ENCODE assay signal across 20 mouse cellular contexts in the genomic region with DNA sequence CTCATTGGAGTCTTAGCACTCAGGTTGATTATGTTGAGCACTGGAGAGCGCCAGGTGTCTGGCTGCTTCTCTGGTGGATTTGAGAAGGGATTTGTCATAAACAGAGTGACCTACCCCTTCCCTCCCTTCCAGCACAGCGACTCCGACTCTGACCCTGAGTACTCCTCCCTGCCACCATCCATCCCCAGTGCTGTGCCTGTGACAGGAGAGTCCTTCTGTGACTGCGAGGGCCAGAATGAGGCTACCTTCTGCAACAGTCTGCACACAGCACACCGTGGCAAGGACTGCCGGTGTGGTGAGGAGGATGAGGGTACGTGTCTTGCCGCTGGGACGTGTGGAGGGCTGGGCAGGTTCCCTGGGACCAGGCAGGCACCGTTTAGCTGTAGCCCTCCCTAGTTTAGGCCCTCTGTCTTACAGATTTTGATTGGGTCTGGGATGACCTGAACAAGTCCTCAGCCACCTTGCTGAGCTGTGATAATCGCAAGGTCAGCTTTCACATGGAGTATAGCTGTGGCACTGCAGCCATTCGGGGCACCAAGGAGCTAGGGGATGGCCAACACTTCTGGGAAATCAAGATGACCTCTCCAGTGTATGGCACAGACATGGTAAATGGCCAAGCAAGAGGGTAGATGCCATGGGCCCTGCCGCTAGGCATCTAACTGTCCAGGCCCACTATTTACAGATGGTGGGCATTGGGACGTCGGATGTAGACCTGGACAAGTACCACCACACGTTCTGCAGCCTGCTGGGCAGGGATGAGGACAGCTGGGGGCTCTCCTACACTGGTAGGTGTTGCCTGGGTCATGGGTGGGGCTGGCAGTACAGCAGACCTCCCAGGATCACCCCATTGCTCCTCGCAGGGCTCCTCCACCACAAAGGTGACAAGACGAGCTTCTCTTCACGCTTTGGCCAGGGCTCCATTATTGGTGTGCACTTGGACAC. TPM values are rescaled to one million over a fixed set of nuclear protein-coding genes. Genes with fewer than 3 reads are reported as not detected.
DNase-seq lines count a peak whose midpoint lies in the region; ATAC-seq and TF ChIP-seq lines count a peak whose summit lies in the region.
"Had no signal": no experiment of that assay in that cellular context is flagged by ENCODE, and none has a peak within 500 bp of the region (broad histone marks: within the 10 kb centered on the region; RNA-seq: fewer than 3 reads in every experiment).

No protein-coding gene starts in this region.

- 0 out of 2 replicates have a peak, but pooled peaks have one; percentile 18 for TF ChIP-seq POLR2A in cerebellum, adult 2 months (IDR thresholded peaks at IDR 0.05; ENCODE audit: borderline replicate concordance, insufficient read depth, low read length)
- peak; percentile 75 for TF ChIP-seq POLR2A in kidney, adult 2 months (IDR thresholded peaks at IDR 0.05; ENCODE audit: low read depth, low read length)

- H3K27me3 ChIP-seq in cerebellum, adult 2 months (ENCODE audit: control insufficient read depth, insufficient read depth, low read length), result no peaks in the 10 kb centered on the region
- H3K27me3 ChIP-seq in kidney, adult 2 months (replicated peaks; ENCODE audit: control insufficient read depth, insufficient read depth, low read length), result no peaks in the 10 kb centered on the region
- no peaks in the 10 kb centered on the region for H3K27me3 ChIP-seq in megakaryocyte, embryonic 14.5 days (replicated peaks)
- no peaks in the 10 kb centered on the region for H3K27me3 ChIP-seq in embryonic facial prominence, embryonic 10.5 days (replicated peaks; ENCODE audit: low read depth, poor library complexity, severe bottlenecking)
- H3K27me3 ChIP-seq: embryonic facial prominence, embryonic 12.5 days; forebrain, embryonic 12.5 days; heart, embryonic 12.5 days; limb, embryonic 13.5 days; neural tube, embryonic 12.5 days; Patski had no signal

- no peak for ATAC-seq in megakaryocyte, adult 5-6 weeks (ENCODE audit: poor library complexity, severe bottlenecking)
- ATAC-seq: hindbrain, postnatal 0 days; Patski had no signal

- TF ChIP-seq CTCF in cerebellum, adult 2 months (IDR thresholded peaks at IDR 0.05; ENCODE audit: borderline replicate concordance, insufficient read depth, low read depth, low read length), result no peak; the same call in 1 of the 2 replicates
- TF ChIP-seq CTCF in kidney, adult 2 months (conservative IDR thresholded peaks at IDR 0.05; ENCODE audit: insufficient read depth, insufficient read length, low read depth, low read length), result no peak

- no peaks in the 10 kb centered on the region for H3K9me3 ChIP-seq in megakaryocyte, embryonic 14.5 days
- H3K9me3 ChIP-seq in embryonic facial prominence, embryonic 10.5 days, result no peaks in the 10 kb centered on the region
- H3K9me3 ChIP-seq: embryonic facial prominence, embryonic 12.5 days; forebrain, embryonic 12.5 days; heart, embryonic 12.5 days; limb, embryonic 13.5 days; neural tube, embryonic 12.5 days had no signal

- no peaks in the 10 kb centered on the region; the same call in none of the 2 replicates for H3K36me3 ChIP-seq in kidney, adult 2 months (ENCODE audit: control insufficient read depth, insufficient read depth, low read length)
- peaks cover 57% of the 10 kb centered on the region for H3K36me3 ChIP-seq in megakaryocyte, embryonic 14.5 days (replicated peaks; ENCODE audit: low read length)
- H3K36me3 ChIP-seq in embryonic facial prominence, embryonic 10.5 days (replicated peaks), result peaks cover 57% of the 10 kb centered on the region

- H3K4me1 ChIP-seq in cerebellum, adult 2 months (ENCODE audit: control insufficient read depth, insufficient read depth, low read length), result peaks cover 53% of the 10 kb centered on the region
- H3K4me1 ChIP-seq in kidney, adult 2 months (ENCODE audit: control insufficient read depth, insufficient read depth, low read length), result peaks cover 15% of the 10 kb centered on the region; the same call in 1 of the 2 replicates
- H3K4me1 ChIP-seq in megakaryocyte, embryonic 14.5 days, result peaks cover 63% of the 10 kb centered on the region
- peaks cover 35% of the 10 kb centered on the region for H3K4me1 ChIP-seq in embryonic facial prominence, embryonic 10.5 days

- peak in 1 of 2 experiments; percentile 25 for DNase-seq in cerebellum, adult 2 months
- DNase-seq in cerebellum, adult 11 months, result no peak
- no peak for DNase-seq in kidney, adult 2 months
- DNase-seq in kidney, postnatal 36 days, result no peak
- DNase-seq in embryonic facial prominence, embryonic 10.5 days (ENCODE audit: low spot score), result no peak
- DNase-seq in layer of hippocampus, adult 18-20 months (ENCODE audit: low spot score in 2 of 2), result no peak
- DNase-seq: gastrocnemius, postnatal 36 days; heart, postnatal 36 days; kidney, adult 9 months; spleen, adult 18-20 months had no signal

- peak overlapping the region; percentile 65; the same call in 1 of the 2 replicates for H3K27ac ChIP-seq in cerebellum, adult 2 months (ENCODE audit: insufficient read depth, low read length)
- H3K27ac ChIP-seq in kidney, adult 2 months (ENCODE audit: insufficient read depth, low read depth, low read length), result no peak overlapping the region
- no peak overlapping the region for H3K27ac ChIP-seq in embryonic facial prominence, embryonic 10.5 days (replicated peaks)
- H3K27ac ChIP-seq: embryonic facial prominence, embryonic 12.5 days; forebrain, embryonic 12.5 days; hindbrain, postnatal 0 days; left cerebral cortex, adult 2 months; limb, embryonic 13.5 days; neural tube, embryonic 12.5 days had no signal

- no peak overlapping the region for H3K4me3 ChIP-seq in cerebellum, adult 2 months (replicated peaks; ENCODE audit: insufficient read depth, low read depth, low read length)
- no peak overlapping the region for H3K4me3 ChIP-seq in kidney, adult 2 months (ENCODE audit: insufficient read depth, low read depth, low read length)
- H3K4me3 ChIP-seq in megakaryocyte, embryonic 14.5 days (replicated peaks), result peak overlapping the region; percentile 69
- H3K4me3 ChIP-seq in embryonic facial prominence, embryonic 10.5 days, result peak overlapping the region; percentile 24
- H3K4me3 ChIP-seq: embryonic facial prominence, embryonic 12.5 days; forebrain, embryonic 12.5 days; heart, embryonic 12.5 days; left cerebral cortex, adult 2 months; limb, embryonic 13.5 days; neural tube, embryonic 12.5 days had no signal

- WGBS in cerebellum, adult 2 months, result 72% methylated on average over 19 of the region's 19 CpGs
- WGBS in kidney, adult 2 months, result 80% methylated on average over 19 of the region's 19 CpGs
- 90% methylated on average over 19 of the region's 19 CpGs for WGBS in embryonic facial prominence, embryonic 10.5 days

RNA-seq across cellular contexts. Expression of a gene that starts 4.0 kb away (rescaled TPM):
- polyA plus RNA-seq in cerebellum, adult 2 months (2012; rRNA removed), result 124 and 138 TPM in 2 replicates
- 55.5 and 69.0 TPM in 2 replicates for polyA plus RNA-seq in kidney, adult 2 months (2012; rRNA removed)
- 18.7 and 57.4 TPM in 2 replicates for polyA plus RNA-seq in megakaryocyte, embryonic 14.5 days (2012; ENCODE audit: insufficient read depth, low replicate concordance)
- 17.1 and 19.8 TPM in 2 replicates for total RNA-seq in megakaryocyte, adult 5-6 weeks (2015)
- total RNA-seq in megakaryocyte, adult 5-6 weeks (2017), result 11.1 and 11.9 TPM in 2 replicates
- 47.1 TPM in 2 replicates for polyA plus RNA-seq in embryonic facial prominence, embryonic 10.5 days (2016; fragmentation: Nextera tagmentation; extraction: Ambion mirVana)
- 10 to 100 TPM; 47.5 to 48.3 TPM for total RNA-seq in layer of hippocampus, adult 18-20 months (2021)

RNA-seq across cellular contexts. Expression of a gene that starts 4.3 kb away (rescaled TPM):
- polyA plus RNA-seq in cerebellum, adult 2 months (2012; rRNA removed), result 36.4 and 39.0 TPM in 2 replicates
- 37.2 and 38.4 TPM in 2 replicates for polyA plus RNA-seq in kidney, adult 2 months (2012; rRNA removed)
- polyA plus RNA-seq in megakaryocyte, embryonic 14.5 days (2012; ENCODE audit: insufficient read depth, low replicate concordance), result 58.9 and 67.0 TPM in 2 replicates
- 74.4 and 76.3 TPM in 2 replicates for total RNA-seq in megakaryocyte, adult 5-6 weeks (2015)
- total RNA-seq in megakaryocyte, adult 5-6 weeks (2017), result 39.8 and 43.2 TPM in 2 replicates
- polyA plus RNA-seq in embryonic facial prominence, embryonic 10.5 days (2016; fragmentation: Nextera tagmentation; extraction: Ambion mirVana), result 71.8 and 81.8 TPM in 2 replicates
- 10 to 100 TPM; 32.3 to 33.5 TPM for total RNA-seq in layer of hippocampus, adult 18-20 months (2021)

RNA-seq across cellular contexts. Expression of a gene that starts 4.5 kb away (rescaled TPM):
- polyA plus RNA-seq in cerebellum, adult 2 months (2012; rRNA removed), result 57.3 and 62.7 TPM in 2 replicates
- 32.2 and 40.7 TPM in 2 replicates for polyA plus RNA-seq in kidney, adult 2 months (2012; rRNA removed)
- polyA plus RNA-seq in megakaryocyte, embryonic 14.5 days (2012; ENCODE audit: insufficient read depth, low replicate concordance), result 5.8 and 10.0 TPM in 2 replicates
- total RNA-seq in megakaryocyte, adult 5-6 weeks (2015), result 2.2 and 5.8 TPM in 2 replicates
- total RNA-seq in megakaryocyte, adult 5-6 weeks (2017), result 13.5 and 17.4 TPM in 2 replicates
- polyA plus RNA-seq in embryonic facial prominence, embryonic 10.5 days (2016; fragmentation: Nextera tagmentation; extraction: Ambion mirVana), result 30.6 and 33.6 TPM in 2 replicates
- 10 to 100 TPM; 52.0 to 53.1 TPM for total RNA-seq in layer of hippocampus, adult 18-20 months (2021)

RNA-seq across cellular contexts. Expression of a gene that starts 4.5 kb away (rescaled TPM):
- polyA plus RNA-seq in cerebellum, adult 2 months (2012; rRNA removed), result 147 and 149 TPM in 2 replicates
- 162 and 199 TPM in 2 replicates for polyA plus RNA-seq in kidney, adult 2 months (2012; rRNA removed)
- 75.3 and 168 TPM in 2 replicates for polyA plus RNA-seq in megakaryocyte, embryonic 14.5 days (2012; ENCODE audit: insufficient read depth, low replicate concordance)
- 30.0 and 30.1 TPM in 2 replicates for total RNA-seq in megakaryocyte, adult 5-6 weeks (2015)
- total RNA-seq in megakaryocyte, adult 5-6 weeks (2017), result 12.9 and 18.9 TPM in 2 replicates
- polyA plus RNA-seq in embryonic facial prominence, embryonic 10.5 days (2016; fragmentation: Nextera tagmentation; extraction: Ambion mirVana), result 102 and 105 TPM in 2 replicates
- 10 to 100 TPM; 75.4 to 78.6 TPM for total RNA-seq in layer of hippocampus, adult 18-20 months (2021)

RNA-seq across cellular contexts. Expression of a gene that starts 5.9 kb away (rescaled TPM):
- polyA plus RNA-seq in cerebellum, adult 2 months (2012; rRNA removed), result 99.0 and 109 TPM in 2 replicates
- 112 and 115 TPM in 2 replicates for polyA plus RNA-seq in kidney, adult 2 months (2012; rRNA removed)
- 18.4 TPM in 1 of 2 replicates, not detected in the other for polyA plus RNA-seq in megakaryocyte, embryonic 14.5 days (2012; ENCODE audit: insufficient read depth, low replicate concordance)
- 27.2 and 28.2 TPM in 2 replicates for total RNA-seq in megakaryocyte, adult 5-6 weeks (2015)
- 40.9 and 45.5 TPM in 2 replicates for total RNA-seq in megakaryocyte, adult 5-6 weeks (2017)
- polyA plus RNA-seq in embryonic facial prominence, embryonic 10.5 days (2016; fragmentation: Nextera tagmentation; extraction: Ambion mirVana), result 47.3 and 50.1 TPM in 2 replicates
- total RNA-seq in layer of hippocampus, adult 18-20 months (2021), result 10 to 100 TPM; 60.7 to 61.2 TPM

Comparison
In these comparisons a context has a peak if more than half of its experiments do, and no peak if none do; other contexts are left out.
1. H3K4me3 ChIP-seq: peak in megakaryocyte, embryonic 14.5 days (single experiment) and embryonic facial prominence, embryonic 10.5 days (single experiment); none in cerebellum, adult 2 months (single experiment) and kidney, adult 2 months (single experiment).